Mouse (Mus musculus) erythroblast, embryonic 14.5 days (primary cell): ENCODE data around the gene Wdr49.

Source experiments
- GATA1 ChIP-seq: IDR thresholded peaks from 2 replicates; pipeline ENCODE4 v1.6.1; 2012; ENCODE audit warnings: low read length, inconsistent platforms, mixed read lengths
- TAL1 ChIP-seq: IDR thresholded peaks from 3 replicates; pipeline ENCODE4 v1.6.1; 2012; ENCODE audit warnings: low read length, inconsistent platforms, mixed read lengths

DNA sequence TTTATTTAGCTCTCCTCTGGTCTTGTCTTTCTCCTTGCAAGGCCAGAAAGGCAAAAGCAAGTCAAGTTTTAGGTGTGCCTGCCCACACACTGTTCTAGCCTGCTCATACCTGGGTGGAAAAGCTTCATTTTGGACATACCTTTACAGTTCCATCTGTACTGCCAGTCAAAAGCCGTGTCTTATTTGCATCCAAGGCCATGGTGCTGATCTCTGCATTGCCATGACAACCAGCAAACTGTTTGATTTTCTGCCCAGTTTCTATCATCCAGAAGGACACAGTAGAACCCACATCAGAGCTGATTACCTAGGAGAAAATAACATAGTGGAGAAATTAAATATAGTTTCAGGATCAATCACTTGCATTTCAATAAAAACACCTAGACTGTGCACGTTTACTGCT is 100.2 kb downstream of the Wdr49 start:
- no peak for TF ChIP-seq TAL1
- no peak for TF ChIP-seq GATA1
